Mouse (Mus musculus): Measurements from ENCODE around the gene Sparc.

Sparc gene

GRCm38 (mm10) chr11:55422978-55423377 is at the start of gene Sparc:
Gene Sparc (minus strand): TSS chr11:55423183.
- DNase-seq (ENCODE audit: low spot score in 2 of 2): no peak

- no peak for DNase-seq (ENCODE audit: low spot score in 2 of 2)
Measured at GRCm38 (mm10) chr11:55471467-55471866, 48.5 kb upstream of the Sparc start.

GRCm38 (mm10) chr11:55470761-55471160 is 47.8 kb upstream of the Sparc start:
- no peak for DNase-seq (ENCODE audit: low spot score in 2 of 2)

- DNase-seq (ENCODE audit: low spot score in 2 of 2): peak in 1 of 2 experiments; percentile 31
Measured at GRCm38 (mm10) chr11:55469923-55470691, 47.1 kb upstream of the Sparc start.

- peak; percentile 99 to 100 for DNase-seq (ENCODE audit: low spot score in 2 of 2)
Measured at GRCm38 (mm10) chr11:55469048-55469843, 46.3 kb upstream of the Sparc start, which contains the start of gene G3bp1. Gene G3bp1 (plus strand): TSS chr11:55469685.

GRCm38 (mm10) chr11:55468611-55469047 is 45.6 kb upstream of the Sparc start:
- no peak for DNase-seq (ENCODE audit: low spot score in 2 of 2)

- no peak for DNase-seq (ENCODE audit: low spot score in 2 of 2)
Measured at GRCm38 (mm10) chr11:55468012-55468411, 45.0 kb upstream of the Sparc start.

GRCm38 (mm10) chr11:55465177-55465576 is 42.2 kb upstream of the Sparc start:
- DNase-seq (ENCODE audit: low spot score in 2 of 2): no peak

GRCm38 (mm10) chr11:55464707-55465106 is 41.7 kb upstream of the Sparc start:
- DNase-seq (ENCODE audit: low spot score in 2 of 2): no peak

GRCm38 (mm10) chr11:55462149-55462548 is 39.2 kb upstream of the Sparc start:
- DNase-seq (ENCODE audit: low spot score in 2 of 2): no peak

GRCm38 (mm10) chr11:55461019-55461645 is 38.1 kb upstream of the Sparc start, which contains the start of gene Atox1:
Gene Atox1 (minus strand): TSS chr11:55461239.
- DNase-seq (ENCODE audit: low spot score in 2 of 2): peak; percentile 93

- DNase-seq (ENCODE audit: low spot score in 2 of 2): no peak
Measured at GRCm38 (mm10) chr11:55460559-55461018, 37.6 kb upstream of the Sparc start.

- no peak for DNase-seq (ENCODE audit: low spot score in 2 of 2)
Measured at GRCm38 (mm10) chr11:55459850-55460558, 37.0 kb upstream of the Sparc start.

- DNase-seq (ENCODE audit: low spot score in 2 of 2): no peak
Measured at GRCm38 (mm10) chr11:55458501-55458900, 35.5 kb upstream of the Sparc start.

GRCm38 (mm10) chr11:55455166-55455565 is 32.2 kb upstream of the Sparc start:
- no peak for DNase-seq (ENCODE audit: low spot score in 2 of 2)

GRCm38 (mm10) chr11:55453640-55454039 is 30.7 kb upstream of the Sparc start:
- no peak for DNase-seq (ENCODE audit: low spot score in 2 of 2)

- DNase-seq (ENCODE audit: low spot score in 2 of 2): no peak
Measured at GRCm38 (mm10) chr11:55450311-55450710, 27.3 kb upstream of the Sparc start.

GRCm38 (mm10) chr11:55449531-55449930 is 26.5 kb upstream of the Sparc start:
- no peak for DNase-seq (ENCODE audit: low spot score in 2 of 2)

- DNase-seq (ENCODE audit: low spot score in 2 of 2): peak; percentile 82 to 83
Measured at GRCm38 (mm10) chr11:55446579-55446978, 23.6 kb upstream of the Sparc start.

- DNase-seq (ENCODE audit: low spot score in 2 of 2): no peak
Measured at GRCm38 (mm10) chr11:55444772-55445171, 21.8 kb upstream of the Sparc start.

- DNase-seq (ENCODE audit: low spot score in 2 of 2): no peak
Measured at GRCm38 (mm10) chr11:55439718-55440117, 16.7 kb upstream of the Sparc start.
